Mouse (Mus musculus) granulocyte monocyte progenitor cell, adult 5-6 weeks (primary cell): ENCODE measurements at regions not wholly inside any gene's neighbourhood (a gene's known extent, or its start where the extent isn't known, plus 50 kb on each side); places are given as distances from the start of the nearest gene placed in this dataset.

ENCODE experiments used
- ATAC-seq: replicated peaks from 2 replicates; pipeline ENCODE4 v1.8.0; 2016; ENCODE audit warnings: mild to moderate bottlenecking, moderate TSS enrichment, inconsistent platforms; ENCODE audit not compliant: poor library complexity, severe bottlenecking

DNA sequence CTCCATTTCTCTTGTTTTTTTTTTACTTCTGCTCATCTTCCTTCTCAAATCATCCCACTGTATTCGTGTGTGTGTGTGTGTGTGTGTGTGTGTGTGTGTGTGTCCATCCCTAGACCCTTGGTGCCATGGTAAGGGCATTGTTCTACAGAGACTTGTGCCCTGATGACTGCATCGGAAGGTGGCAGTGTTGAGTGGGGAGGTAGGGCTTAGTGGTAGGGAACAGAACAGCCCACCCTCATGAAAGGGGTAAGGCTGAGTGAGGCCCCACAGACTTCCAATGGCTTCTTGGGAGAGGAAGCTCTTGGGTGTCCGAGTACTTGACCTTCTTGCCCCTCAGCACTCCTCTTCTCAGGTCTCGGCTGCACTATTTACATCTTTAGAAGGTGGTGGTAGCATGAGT, 100.3 kb downstream of the Tmco5 start:
- no peak for ATAC-seq

DNA sequence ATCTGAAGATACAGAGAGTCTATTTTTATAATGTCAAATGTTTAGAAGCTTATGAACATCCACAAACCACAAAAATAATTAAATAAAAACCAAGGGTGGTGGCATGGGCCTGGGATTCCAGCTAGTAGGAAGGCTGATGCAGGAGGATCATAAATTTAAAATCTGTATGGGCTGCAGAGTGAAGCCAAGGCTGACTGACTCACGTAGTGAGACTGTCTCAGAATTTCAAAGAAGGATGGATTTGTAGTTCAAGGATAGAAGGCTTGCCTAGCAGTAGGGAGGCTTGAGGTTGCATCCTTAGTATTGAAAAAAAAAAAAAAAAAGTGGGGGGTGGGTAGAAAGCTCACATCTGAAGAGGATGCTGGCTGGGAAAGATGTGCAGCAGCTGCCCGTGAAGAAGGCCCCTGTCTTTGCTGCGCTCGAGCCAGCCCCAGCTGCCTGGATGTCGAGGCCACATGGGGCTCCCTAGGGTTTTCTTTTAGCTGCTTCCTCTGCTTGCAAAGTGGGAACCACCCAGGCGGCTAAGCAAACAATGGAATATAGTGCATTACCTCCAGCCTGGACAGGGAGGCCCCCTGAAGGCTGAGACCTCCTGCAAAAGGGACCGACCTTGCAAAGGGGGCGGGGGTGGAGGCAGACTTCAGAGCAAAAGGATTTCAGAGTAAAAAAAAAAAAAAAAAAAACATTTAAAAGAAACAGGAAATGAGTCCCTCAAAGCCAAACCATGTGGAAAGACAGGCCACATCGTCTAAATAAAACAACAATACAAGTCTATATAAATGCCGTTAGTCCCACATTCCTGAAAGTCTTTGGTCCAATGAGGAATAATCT, 101.3 kb downstream of the Tmco5 start:
- peak; percentile 5; the same call in 1 of the 2 replicates for ATAC-seq

GRCm38 (mm10) chr2:116980692-116981091, 102.2 kb downstream of the Tmco5 start:
- no peak for ATAC-seq

- ATAC-seq = no peak
Observed at GRCm38 (mm10) chr2:116983351-116983750, 104.9 kb downstream of the Tmco5 start.

- ATAC-seq = no peak
Observed at GRCm38 (mm10) chr2:116983821-116984351, 105.4 kb downstream of the Tmco5 start.

DNA sequence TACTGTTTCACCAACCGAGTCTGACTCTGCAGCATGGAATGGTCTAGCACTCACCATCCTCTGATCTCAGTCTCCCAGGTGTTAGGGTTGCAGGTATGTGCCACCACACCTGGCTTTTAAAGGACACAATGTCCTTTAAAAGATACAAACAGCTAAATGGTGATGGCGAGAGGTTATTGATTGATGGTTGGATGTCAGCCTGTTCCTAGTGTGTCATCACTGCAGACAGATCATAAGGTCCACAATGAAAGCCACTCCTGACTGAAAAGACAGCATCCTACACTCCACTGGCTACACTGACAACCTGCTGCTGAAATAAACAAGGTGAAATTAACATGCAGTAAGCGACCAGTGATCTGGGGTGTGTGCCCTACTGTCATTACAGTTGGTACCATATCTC, 106.1 kb downstream of the Tmco5 start:
- ATAC-seq = no peak

DNA sequence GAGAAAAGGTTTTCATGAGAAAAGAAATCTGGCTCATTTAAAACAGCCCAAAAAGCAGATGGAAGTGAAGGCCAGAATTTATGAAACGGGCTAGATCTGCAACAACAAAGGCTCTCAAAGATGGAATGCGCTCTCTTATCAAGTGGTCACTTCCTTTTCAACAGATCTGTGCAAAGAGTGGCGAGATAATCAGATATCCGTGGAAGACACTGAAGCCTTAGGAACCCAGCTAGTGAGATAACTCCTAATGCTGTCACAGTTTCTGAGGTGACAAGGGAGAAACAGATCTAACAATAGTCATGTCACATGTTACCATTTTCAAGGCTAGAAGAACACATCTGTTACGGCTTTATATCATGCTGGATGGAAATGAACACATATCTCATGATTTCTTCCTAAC, 107.1 kb downstream of the Tmco5 start:
- ATAC-seq = no peak

GRCm38 (mm10) chr2:116988953-116989674, 110.6 kb downstream of the Tmco5 start:
- ATAC-seq = peak; percentile 94

- peak; percentile 80 for ATAC-seq
Observed at GRCm38 (mm10) chr2:116990106-116990505, 111.6 kb downstream of the Tmco5 start.

GRCm38 (mm10) chr2:116991561-116992042, 113.1 kb downstream of the Tmco5 start:
- ATAC-seq = no peak

- ATAC-seq = no peak
Observed at GRCm38 (mm10) chr2:116993724-116994123, 115.2 kb downstream of the Tmco5 start.

DNA sequence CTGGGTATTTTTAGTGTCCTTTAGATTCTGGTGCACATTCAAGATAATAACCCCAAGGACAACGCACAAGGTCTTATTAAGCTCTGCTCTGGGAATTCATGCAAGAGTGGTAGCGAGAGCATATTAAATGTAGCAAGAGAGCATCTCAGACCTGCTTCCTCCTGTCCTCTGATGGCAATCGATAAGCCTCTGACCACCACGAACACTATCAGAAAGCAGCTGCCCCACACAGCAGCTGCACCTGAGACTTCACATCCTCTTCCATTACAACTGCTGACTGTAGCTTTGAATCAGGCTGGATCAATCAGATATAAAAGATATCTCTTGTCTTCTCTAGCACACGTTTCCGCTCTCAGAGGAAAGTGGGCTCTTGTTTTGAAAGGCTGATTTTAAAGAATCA, 117.8 kb downstream of the Tmco5 start:
- ATAC-seq = peak; percentile 21

DNA sequence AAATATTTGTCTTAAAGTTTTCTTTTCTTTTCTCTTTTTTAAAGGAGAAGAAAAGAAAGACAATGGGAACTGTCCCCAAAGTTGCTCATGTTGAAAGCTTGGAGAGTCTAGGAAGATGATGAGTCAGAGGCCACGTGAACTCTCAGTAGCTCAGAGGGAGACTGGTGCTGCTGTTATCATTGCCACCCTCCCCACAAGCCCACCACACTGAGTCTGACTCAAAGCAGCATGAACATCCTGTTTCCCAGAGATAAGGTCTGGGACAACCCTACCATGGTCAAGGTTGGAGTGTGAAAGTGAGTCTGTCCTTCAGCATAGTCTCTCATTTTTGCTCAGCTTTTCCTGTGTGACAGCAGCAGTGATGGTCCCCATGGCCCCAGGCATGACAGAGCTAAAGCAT, 120.3 kb downstream of the Tmco5 start:
- peak; percentile 85 for ATAC-seq

- peak; percentile 54 for ATAC-seq
Observed at GRCm38 (mm10) chr2:116999592-116999991, 121.1 kb downstream of the Tmco5 start.

DNA sequence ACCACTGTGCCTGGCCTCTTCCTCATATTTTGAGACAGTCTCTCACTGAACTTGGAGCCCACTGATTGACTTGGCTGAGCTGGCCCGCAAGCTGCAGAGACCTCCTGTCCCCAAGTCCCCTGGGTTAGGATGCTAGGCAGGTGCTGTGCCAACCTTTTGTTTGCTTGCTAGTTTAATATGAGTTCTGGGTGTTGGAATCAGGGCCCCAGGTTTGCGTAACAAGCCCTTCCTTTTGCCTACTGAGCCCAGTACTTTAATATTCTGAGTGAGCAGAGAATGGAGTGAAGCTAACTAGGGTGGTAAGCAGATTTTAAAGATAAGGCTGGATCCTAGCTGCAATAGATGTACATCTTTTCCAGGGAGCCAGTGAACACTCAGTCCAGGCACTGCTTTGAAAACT, 117.2 kb upstream of the Spred1 start:
- no peak for ATAC-seq

DNA sequence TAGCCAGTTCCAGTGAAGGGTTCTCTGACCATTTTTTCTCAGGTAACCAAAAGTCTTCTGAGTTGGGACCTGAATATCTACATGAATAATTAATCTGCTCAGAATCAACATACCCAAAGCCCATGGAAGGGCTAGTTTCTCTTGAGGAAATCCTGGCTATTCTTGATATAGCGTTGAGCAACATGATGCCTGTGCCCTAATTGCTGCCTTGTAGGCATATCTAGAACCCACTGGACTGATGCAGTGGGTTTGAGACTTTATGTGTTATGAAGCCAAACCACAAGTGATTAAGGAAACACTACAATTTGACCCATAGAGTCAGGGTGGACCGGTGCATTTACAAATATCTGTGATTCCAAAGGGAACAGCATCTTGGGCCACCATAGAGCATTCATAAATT, 114.3 kb upstream of the Spred1 start:
- no peak for ATAC-seq

GRCm38 (mm10) chr2:117008922-117009321, 112.3 kb upstream of the Spred1 start:
- ATAC-seq = no peak

DNA sequence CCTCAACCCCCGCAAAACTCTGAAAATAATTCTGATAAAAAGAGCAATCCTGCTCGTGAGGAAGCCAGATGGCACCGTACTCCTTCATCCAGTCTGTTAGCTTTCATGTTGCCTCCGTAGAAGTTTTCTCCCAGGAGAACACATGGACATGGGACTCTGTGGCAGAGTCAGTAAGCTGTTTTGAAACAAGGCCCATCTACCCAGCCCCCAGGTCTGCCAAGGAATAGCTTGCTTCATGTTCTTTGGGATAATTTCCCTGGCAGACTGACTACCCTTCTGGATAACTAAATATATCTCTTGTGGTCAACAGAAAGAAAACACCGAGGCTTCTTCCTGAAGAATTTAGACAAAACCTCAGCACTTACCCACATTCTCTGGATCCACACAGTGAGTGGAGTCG, 111.2 kb upstream of the Spred1 start:
- ATAC-seq = no peak

DNA sequence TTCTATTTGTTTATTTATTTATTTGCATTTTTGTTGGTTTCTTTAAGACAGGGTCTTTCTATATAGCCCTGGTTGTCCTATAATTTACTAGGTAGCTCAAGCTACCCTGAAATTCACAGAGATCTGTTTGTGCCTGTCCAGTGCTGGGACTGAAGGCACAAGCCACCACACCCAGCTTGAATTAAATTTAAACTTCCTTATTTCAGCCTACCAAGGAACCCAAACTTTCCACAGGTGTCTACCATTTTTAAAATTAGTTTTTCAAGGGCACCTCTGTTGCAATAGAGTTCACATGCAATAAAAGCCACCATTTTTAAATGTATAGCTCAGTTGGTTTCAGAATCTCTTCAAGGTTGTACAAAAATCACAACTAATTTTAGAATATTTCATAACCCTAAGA, 110.2 kb upstream of the Spred1 start:
- no peak; the same call in 1 of the 2 replicates for ATAC-seq

DNA sequence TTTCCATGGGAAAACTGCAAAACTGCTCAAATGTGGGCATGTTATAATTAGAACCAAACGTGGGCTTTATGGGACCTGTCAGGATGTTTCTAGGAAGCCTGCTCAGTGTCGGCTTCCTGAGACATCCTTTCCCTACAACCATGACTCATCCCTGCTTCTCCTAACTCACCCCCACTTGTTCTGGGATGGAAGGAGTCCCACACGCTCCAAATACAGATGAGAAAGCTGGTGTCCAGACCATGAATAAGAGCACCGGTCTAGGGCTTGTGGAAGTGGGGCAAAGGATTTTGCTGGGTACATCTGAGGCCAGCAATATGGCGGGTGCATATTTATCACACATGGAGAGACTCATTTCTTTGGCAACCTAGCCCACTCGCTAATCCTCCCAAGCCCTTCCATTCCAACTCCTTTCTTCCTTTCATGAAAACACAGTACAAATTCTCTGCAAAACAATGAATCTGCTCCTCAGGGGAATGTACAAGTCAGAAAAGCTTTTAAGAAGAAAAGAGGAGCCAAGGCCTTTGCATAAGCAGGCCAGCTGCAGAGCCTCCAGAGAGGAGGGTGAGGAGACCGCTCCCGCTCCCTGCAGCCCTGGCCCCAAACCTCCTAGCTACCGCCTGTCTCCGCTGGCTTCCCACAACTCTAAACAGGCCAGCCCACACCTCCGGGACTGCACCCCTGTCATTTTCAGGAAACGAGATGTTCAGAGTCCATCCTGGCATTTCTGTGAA, 103.1 kb upstream of the Spred1 start:
- peak; percentile 45; the same call in 1 of the 2 replicates for ATAC-seq
